Mouse (Mus musculus): ENCODE results near the gene Clcn6. TPM values are rescaled to one million over a fixed set of nuclear protein-coding genes. Genes with fewer than 3 reads are reported as not detected.

Gene Clcn6
- total RNA-seq, 2 experiments from 2014 or later: 1.5 to 4.1 TPM

DNA sequence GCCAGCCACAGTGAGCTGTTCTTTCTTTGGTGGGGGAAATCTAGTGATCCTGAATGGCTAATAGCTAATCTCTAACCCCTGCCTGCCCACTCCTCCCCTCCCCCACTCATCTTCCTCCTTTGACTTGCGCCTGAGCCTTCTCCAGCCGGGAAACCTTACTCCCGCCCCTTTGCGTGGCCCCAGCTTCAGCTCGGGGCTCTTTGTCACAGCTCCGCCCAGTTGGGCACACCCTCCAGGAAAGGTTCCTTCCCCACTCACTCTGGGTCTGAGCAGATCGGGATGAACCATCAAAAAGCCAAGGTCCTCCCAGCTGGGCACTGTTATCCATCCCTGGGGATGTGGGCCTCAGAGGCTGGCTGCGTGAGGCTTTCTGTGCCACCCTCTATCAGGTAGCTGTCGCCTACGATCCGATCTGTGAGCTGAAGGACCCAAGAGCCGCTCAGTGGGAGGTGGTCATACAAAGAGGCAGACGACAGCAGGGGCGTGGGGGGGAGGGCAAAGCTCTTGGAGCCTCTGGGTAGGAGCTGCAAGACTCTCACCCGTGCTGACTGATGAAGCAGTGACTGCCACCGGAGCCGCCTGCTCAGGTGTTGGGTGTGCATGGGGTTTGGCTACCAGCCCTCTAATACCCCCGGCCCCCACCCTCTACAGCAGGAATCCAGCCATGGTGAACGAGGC lies 2.5 kb upstream of the Clcn6 start:
- ATAC-seq (replicated peaks; ENCODE audit: poor library complexity): peak; percentile 14

DNA sequence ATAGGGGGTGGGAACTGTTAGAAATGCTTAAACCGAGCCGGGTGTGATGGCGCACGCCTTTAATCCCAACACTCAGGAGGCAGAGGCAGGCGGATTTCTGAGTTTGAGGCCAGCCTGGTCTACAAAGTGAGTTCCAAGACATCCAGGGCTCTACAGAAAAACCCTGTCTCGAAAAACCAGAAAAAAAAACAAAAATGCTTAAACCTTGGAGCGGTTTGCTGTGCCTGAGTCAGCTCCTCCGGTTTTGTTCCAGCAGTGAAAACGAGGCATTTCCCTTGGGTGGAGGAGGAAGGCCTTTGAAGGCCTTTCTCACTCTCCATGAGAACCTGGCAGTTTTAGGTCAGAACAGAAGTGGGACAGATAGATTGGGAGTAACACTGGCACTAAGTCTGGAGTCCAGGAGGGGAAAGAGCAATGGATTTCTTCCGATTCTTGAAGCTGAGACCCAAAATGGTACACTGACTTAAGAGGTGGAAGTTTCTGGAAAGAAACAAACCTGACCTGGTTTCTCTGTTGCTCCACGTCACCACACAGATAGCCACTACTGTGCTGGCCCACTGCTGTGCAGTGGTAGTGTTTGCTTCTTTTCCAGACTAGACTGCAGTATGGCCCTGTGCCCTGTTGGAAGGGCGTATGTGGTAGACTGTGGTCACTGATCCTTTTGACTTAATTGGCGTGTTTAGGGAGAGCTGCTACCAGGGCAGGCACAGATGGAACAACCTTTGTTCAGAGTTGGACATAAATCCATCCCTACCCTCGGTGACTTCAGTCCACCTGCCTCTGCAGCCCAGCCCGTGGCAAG lies 1.6 kb upstream of the Clcn6 start:
- no peak for ATAC-seq (replicated peaks; ENCODE audit: poor library complexity)

DNA sequence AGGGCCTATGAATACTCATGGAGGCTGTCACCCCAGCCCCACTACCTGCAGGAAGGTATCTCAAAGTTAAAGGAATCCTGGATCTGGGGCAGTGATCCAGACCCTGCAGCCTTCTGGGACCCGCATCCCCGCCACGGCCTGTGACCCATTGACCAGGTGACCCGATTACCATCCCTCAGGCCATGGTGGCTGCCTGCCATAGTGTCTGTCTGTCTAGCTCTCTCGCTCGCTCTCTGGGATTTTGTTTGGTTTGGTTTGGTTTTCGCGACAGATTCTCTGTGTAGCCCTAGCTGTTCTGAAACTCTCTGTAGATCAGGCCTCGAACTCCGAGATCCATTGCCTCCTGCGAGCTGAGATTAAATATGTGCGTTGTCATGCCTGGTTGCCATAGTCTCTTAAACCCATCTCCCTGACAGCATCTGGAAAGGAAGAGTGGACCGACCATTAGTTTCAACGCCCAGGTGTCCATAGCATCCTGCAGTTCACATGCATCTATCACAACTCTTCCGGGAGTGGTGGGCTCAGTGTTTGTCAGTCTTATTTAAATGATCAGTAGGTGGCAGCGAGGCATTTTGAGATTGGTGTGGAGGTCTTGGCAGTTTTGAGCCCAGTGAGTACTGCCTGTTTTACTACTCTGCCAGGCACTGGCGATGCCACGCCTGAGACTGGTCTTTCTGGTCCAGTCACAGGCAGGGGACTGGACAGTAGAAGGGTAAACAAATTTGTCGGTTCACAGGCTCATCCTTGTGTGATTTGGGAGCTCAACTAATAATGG lies 820 bp upstream of the Clcn6 start:
- peak; percentile 1; the same call in 1 of the 2 replicates for ATAC-seq (replicated peaks; ENCODE audit: poor library complexity)

DNA sequence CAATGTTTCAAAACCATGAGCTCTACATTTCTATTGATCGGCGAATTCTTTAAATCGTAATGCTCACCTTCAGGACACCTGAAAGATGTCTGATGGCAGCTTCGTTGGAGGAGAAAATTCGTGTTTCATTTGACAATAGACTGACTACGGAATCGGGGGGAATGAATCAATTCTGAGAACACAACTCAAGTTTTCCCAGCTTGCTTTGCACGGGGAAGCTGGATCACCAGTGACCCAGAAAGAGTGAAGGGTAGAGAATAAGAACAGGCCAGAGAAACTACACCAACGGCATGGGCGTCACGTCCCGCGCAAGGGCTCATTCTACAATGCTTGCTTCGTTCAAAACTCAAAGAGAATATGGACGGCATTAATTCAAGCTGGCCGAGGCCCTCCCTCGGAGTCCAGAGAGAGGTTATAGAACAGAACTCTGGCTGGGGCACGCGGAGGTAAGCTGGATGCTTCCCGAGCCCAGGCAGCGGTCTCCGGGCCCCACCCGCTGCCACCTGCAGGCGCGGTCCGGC lies 482 bp downstream of the Clcn6 start:
- ATAC-seq (replicated peaks; ENCODE audit: poor library complexity): no peak

DNA sequence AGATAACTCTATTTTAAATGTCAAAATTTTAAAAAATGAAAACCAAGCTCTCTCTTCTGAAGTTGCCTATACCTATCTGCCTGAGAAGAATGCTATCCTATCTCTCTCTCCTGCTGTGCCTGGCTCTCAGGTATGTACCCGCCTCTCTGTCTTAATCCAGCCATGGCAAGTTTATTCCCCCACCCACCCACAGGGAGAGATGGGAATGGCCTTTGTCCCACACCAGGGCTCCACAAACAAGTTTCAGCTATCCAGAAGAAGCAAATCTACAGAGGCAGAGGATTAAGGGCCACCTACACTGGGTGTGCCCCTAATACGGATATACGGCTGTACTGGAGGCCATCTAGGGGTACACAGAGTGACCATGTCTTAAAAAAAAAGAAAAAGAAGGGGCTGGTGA lies 3.2 kb downstream of the Clcn6 start:
- ATAC-seq (replicated peaks; ENCODE audit: poor library complexity): no peak

DNA sequence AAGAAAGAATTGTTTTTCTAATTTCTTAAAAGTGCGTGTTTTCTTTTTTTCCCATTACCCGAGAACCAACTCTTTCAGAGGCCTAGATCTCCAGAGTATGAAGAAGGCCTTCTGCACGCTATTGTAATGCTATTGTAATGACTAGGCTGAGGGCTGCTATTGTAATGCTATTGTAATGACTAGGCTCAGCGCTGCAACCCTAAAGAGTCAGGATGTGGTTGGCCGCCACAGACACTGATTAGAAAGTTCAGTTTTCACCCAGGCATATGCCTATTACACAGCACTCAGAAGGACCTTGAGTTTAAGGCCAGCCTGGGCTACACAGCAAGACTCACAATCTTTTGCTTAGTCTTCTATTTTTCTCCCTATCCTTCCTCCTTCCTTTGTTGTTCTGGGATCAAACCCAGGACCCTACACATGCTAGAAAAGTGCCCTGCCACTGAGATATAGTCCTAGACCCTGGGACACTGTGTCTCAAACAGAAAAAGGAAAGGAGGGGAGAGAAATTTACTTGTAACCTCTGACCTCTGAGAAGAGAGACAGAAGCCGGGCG lies 4.7 kb downstream of the Clcn6 start:
- ATAC-seq (replicated peaks; ENCODE audit: poor library complexity): peak; percentile 43

DNA sequence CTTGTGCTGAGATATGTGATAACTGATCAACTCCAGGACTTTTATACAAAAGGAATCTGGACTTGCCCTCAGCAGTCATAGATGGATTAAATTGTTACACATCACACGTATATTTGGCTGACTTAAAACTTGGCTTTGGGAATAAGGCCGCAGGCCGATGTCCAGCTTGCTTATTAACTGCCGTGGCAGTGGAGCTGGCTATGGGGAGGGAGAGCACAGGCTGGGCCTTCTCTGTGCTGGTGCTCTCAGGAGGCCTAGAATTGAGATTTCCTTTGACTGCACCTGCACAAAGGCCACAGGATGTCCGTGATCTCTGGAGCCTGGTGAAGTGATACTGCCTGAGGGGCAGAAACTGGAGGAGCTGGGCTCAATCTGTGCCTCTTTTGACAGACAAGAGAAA lies 8.1 kb downstream of the Clcn6 start:
- ATAC-seq (replicated peaks; ENCODE audit: poor library complexity): no peak

DNA sequence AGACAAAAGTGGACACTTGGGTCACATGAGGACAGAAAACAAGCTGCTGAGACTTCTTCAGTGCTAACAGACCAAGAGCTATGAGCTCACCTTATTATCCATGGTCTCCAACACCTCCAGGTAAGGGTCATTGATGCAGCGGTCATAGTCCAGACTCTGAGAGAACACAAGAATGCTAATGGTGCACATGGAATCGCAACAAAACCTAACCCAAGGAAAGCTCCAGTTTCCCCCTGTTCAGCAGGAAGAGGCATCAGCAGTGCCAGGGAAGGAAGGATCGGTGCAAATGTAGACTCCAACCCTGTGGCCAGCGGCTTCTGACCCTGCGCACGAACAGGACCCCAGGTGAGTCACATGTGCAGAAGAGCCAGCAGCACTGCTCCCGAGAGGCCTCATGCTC lies 9.3 kb downstream of the Clcn6 start:
- no peak for ATAC-seq (replicated peaks; ENCODE audit: poor library complexity)

DNA sequence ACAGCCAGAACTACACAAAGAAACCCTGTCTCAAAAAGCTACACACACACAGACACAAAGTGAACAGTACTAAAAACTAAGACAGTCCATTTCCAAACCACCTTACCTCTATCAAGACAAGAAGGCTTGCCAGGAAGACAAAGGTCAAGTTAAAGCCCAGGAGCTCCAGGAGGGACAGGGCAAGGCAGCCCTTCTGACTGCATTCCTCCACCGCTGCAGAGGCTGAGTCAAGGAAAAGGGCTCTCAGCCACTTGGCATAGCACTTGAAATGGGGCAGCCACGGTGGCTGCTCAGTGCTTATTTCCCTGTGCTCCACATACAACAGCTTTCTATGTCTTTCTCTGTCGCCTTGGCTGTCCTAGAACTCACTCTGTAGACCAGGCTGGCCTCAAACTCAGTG lies 14.6 kb downstream of the Clcn6 start:
- ATAC-seq (replicated peaks; ENCODE audit: poor library complexity): no peak

DNA sequence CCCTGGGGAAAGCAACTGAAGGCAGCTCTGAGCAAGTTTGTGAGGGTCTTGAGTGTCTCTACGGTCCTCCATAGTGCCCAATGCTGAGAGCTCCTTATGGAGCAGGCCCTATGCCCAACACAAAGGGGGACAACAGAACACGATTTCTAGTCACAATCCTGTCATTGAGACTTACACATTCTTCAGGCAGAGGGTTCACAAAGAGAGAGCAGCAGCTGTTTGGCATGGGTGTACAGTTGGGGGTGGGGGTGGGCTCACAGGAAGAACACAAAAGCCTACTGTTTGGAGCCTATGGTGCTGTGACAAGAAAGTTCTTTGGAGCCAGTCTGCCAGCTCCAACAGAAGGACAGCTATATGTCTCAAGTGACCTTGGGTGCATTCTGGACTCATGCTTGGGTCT lies 20.2 kb downstream of the Clcn6 start:
- no peak for ATAC-seq (replicated peaks; ENCODE audit: poor library complexity)

DNA sequence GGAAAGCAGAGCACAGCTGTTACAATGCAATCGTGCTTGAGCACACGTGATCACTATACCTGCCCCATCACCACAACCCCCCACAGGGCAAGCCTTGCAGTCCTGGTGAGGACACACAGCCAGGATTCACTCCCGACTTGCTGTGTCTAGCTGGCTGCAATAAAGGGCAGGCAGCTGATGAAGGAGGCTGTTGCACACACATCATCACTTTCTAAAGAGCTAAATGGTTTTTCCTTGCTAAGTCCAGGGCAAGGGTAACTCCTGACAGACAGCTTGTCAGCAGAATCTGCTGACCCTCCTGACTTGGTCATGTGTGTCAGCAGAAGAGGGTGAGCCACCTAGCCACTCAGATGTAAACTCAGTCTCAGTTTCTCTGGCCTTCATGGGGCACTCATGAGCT lies 21.6 kb downstream of the Clcn6 start:
- no peak for ATAC-seq (replicated peaks; ENCODE audit: poor library complexity)

DNA sequence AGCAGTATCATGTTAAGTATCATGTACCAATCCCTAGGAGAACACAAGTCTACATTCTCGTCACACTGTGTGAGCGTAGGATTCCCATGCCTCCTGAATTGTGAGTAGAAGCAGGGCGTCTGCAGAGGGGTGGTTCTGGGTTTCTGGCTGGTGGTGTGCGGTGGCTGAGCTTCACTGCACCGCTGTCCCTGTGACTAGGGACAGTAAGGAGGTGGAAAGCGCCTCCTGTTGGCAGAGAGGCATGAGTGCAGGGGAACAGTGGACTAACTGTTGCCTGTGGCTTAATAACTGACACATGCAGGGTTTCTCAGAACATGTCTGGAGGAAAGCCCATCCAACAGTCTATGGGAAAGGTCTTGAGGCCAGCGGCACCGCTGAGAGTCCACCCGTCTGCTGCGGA lies 23.2 kb downstream of the Clcn6 start:
- ATAC-seq (replicated peaks; ENCODE audit: poor library complexity): peak; percentile 68

DNA sequence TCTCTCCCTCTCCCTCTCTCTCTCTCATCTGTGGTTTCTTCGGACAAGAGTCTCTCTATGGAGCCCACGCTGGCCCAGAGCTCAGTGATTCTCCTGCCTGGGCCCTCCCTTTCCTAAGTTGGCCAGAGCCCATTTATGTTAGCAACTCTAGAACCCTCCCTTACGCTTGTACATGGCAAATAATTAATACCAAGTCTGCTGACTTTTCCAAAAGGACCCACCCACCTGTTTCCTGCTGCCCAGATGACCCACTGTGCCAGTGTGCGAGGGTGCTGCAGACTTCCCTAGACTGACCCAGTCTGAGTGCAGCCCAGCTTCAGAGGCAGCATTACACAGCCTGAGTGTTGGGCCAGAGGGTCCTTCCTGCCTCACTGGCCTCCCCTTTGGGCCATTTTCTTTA lies 26.4 kb downstream of the Clcn6 start:
- ATAC-seq (replicated peaks; ENCODE audit: poor library complexity): no peak

DNA sequence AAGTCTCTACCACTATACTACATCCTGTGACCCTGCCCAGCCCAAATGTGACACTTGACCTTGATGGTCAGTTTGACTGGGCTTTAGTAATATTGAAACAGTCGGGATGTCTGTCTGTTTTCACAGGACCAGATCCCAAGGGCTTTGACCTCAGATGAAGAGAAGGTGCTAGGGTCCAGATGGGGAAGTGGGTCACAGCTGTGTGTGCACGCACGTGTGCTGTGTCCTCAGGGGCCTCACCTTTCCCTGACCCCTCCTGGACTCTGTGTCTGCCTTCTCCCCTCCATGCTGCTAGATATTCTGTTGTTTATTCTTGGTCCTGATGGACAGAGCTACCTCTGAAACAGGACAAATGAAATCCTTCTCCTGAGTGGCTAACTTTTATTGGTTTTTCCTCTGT lies 27.3 kb downstream of the Clcn6 start:
- no peak for ATAC-seq (replicated peaks; ENCODE audit: poor library complexity)

DNA sequence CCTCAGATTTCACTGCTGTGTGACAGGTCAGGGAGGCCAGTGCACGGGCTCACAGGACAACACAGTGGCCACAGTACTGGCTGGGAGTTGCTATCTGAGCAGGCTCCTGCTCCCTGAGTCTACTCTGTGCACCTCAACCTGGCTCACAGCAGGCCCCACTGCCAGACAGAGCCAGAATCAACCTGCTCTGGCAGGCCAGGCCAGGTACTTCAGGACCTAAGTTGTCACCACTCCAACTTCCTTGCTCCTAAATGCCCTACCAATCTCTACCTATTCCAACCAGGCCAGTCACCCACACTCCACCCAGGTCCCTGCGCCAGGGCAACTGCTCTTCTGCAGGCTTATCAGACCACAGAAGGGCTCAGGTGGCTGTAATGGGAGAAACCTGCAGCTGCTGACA lies 29.0 kb downstream of the Clcn6 start:
- ATAC-seq (replicated peaks; ENCODE audit: poor library complexity): no peak

DNA sequence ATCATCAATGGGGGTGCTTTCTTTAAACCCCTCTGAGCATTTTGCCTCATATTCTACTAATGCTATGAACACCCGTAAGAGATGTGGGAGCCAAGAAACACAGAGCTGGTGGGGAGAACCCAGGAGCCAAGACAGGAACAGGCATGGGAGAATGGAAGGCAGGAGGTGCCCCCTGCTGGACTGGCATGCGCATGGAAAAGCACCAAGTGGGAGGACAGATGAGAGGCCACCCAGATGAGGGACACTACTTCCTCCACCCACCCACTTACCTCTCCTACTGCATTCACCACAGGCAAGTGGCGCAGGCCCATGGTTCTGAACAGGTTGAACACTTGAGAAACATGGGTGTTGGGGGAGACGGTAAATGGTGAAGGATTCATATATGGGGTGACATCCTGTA lies 30.2 kb downstream of the Clcn6 start:
- ATAC-seq (replicated peaks; ENCODE audit: poor library complexity): peak; percentile 79

DNA sequence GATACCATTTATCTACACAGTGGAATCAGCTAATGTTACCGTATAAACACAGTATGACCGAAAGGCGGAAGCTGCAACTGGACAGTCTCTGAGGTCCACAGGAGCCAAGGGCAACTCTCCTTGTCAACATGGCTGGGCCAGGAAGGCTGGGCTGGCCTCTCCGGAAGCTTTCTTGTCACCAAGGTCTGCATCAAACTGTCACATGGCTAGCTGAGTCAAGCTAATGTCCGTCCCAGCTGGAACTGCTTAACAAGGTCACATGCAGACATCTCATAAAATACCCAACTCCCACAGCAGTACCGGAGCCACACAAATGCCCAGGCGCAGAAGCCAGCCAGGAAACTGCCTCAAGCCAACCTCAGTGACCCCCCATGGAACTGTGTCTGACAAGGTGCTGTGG lies 34.3 kb downstream of the Clcn6 start:
- no peak for ATAC-seq (replicated peaks; ENCODE audit: poor library complexity)

DNA sequence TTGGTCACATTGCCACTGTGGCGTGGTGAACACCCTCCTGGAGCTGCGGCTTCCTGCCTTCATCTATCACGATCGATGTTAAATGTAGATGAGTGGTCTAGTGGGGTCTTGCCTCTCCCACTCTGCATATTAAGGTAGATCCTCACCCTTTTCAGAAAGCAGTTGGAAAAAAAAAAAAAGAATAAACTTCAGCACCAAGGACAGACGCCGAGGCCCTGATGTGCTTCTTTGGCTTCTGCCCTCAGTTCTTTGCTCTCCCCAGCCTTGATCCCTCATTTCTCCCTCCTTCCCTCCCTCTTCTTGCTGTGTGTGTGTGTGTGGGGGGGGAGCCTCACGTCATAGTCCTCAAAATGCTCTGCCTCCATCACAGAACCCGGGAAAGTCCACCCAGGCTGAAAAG lies 36.8 kb downstream of the Clcn6 start:
- peak; percentile 33; the same call in 1 of the 2 replicates for ATAC-seq (replicated peaks; ENCODE audit: poor library complexity)

DNA sequence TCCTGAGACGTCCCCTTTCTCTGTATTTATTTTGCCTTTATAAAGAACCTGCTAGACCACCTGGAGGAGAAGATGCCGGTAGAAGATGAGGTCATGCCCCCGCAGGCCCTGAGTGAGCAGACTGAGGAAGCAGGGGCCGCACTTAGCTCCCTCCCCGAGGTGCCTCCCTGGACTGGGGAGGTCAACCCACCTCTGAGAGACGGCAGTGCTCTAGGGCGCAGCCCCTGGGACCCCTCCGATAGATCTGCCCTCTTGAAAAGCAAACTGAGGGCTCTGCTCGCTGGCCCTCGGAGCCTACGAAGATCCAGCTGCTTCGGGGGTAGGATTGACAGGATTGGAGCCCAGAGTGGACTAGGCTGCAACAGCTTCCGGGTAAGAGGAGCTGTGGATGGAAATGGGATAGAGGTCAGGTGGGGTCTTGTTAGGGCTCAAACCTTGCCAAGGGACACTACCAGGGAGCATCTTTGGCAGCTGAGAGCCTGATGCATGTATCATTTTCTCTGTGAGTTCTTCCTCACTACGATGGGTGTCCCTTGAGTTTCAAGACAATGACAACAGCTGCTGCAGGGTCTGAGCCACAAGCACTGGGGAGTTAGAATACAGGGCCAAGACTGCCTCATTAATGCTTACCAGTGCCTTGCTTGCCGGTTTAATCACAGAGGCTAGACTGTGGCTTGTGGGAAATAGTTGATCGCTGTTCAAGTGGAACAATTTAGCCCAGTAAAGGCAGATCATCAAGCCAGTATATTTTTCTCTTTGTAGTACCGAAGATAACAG lies 37.4 kb downstream of the Clcn6 start:
- ATAC-seq (replicated peaks; ENCODE audit: poor library complexity): no peak

DNA sequence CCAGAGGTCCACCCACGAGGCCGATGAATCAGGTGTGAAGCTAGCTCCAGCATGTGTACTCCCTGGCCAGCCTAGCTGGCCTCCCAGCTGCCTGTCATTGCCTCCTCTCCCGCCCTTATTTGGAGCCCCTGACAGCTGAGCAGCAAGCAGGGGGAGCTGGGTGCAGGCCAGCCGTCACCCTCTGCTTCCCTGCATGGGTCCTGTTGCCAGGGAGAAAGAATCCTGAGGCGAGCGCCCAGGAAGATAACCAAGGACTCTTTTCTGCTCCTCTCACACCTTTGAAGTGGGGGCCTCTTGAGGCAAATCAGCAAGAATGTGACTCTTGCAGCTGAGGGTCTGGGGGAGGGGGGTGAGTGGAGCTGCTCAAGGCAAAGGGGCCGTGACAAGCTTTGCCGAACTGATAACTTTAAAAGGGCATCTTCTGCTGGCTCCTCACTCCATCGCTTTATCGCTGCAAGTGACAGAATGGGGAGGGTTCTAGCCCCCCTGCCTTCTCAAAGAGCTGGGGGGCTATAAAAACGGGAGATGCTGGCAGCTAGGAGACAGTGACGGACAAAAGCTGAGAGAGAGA lies 38.3 kb downstream of the Clcn6 start, which contains the start of gene Nppa:
Gene Nppa, plus strand, starts transcription at position 521 of the 571 bp plus-strand sequence.
- no peak for ATAC-seq (replicated peaks; ENCODE audit: poor library complexity)

Data from megakaryocyte progenitor cell, adult 5-6 weeks (primary cell).